Mouse (Mus musculus) small intestine, adult 2 months (tissue): Measurements from ENCODE around the gene Rhbdl1.

Source experiments
- CTCF ChIP-seq: fragments of 200-500 bp; IDR thresholded peaks from 2 replicates; pipeline ENCODE4 v1.5.1; 2012; ENCODE audit warnings: low read depth, mild to moderate bottlenecking, control low read depth, inconsistent platforms, low read length, moderate library complexity, mixed read lengths; ENCODE audit not compliant: insufficient replicate concordance, insufficient read length; ENCODE audit errors: extremely low read depth
- POLR2A ChIP-seq: fragments of 200-500 bp; IDR thresholded peaks from 2 replicates; pipeline ENCODE4 v1.6.1; 2012; ENCODE audit warnings: low read depth, mild to moderate bottlenecking, control low read depth, inconsistent platforms, low read length, moderate library complexity

- no peak for TF ChIP-seq CTCF
- TF ChIP-seq POLR2A = no peak
These were observed 12.5 kb downstream of the Rhbdl1 start for GRCm38 (mm10) chr17:25824362-25825142.
